Mouse (Mus musculus) forebrain, embryonic 16.5 days (tissue): ENCODE data around the gene Magt1. TPM values are rescaled to one million over a fixed set of nuclear protein-coding genes. Genes with fewer than 3 reads are reported as not detected.
A peak's percentile ranks its signal among the peaks of the same experiment; 100 is the strongest.

ENCODE experiments used
- ATAC-seq: fragments of 200-750 bp; cut with Nextera tagmentation; 2 replicates; pipeline ENCODE4 v1.8.0; 2017; ENCODE audit warnings: mild to moderate bottlenecking, moderate library complexity
- H3K27ac ChIP-seq: fragments of 300-500 bp; sonication (generic); 2 replicates; pipeline ENCODE4 v1.5.1; 2014; ENCODE audit warnings: low read length, control low read depth
- H3K27me3 ChIP-seq: fragments of 300-500 bp; sonication (generic); replicated peaks from 2 replicates; pipeline ENCODE4 v1.6.1; 2014; ENCODE audit warnings: low read length; ENCODE audit not compliant: control insufficient read depth, insufficient read depth
- H3K36me3 ChIP-seq: fragments of 300-500 bp; sonication (generic); 2 replicates; pipeline ENCODE4 v1.6.1; 2014; ENCODE audit not compliant: control insufficient read depth, insufficient read depth
- H3K4me1 ChIP-seq: fragments of 300-500 bp; sonication (generic); replicated peaks from 2 replicates; pipeline ENCODE4 v1.6.1; 2014; ENCODE audit warnings: low read length; ENCODE audit not compliant: control insufficient read depth, insufficient read depth
- H3K4me2 ChIP-seq: fragments of 300-500 bp; sonication (generic); 2 replicates; pipeline ENCODE4 v1.6.1; 2014; ENCODE audit warnings: mild to moderate bottlenecking, low read length, control low read depth
- H3K4me3 ChIP-seq: fragments of 300-500 bp; sonication (generic); replicated peaks from 2 replicates; pipeline ENCODE4 v1.5.1; 2014; ENCODE audit warnings: mild to moderate bottlenecking, low read length, control low read depth
- H3K9ac ChIP-seq: fragments of 300-500 bp; sonication (generic); replicated peaks from 2 replicates; pipeline ENCODE4 v1.6.1; 2014; ENCODE audit warnings: low read depth, low read length, control low read depth
- H3K9me3 ChIP-seq: fragments of 300-500 bp; sonication (generic); 2 replicates; pipeline ENCODE4 v1.6.1; 2016; ENCODE audit warnings: low read length; ENCODE audit not compliant: control insufficient read depth
- WGBS: fragments of 180-500 bp; shearing (Covaris S2); extraction: QIAGEN DNeasy Blood & Tissue Kit; methylation state at CpG from one replicate; pipeline ENCODE4 v1.1.7; 2014; 5-methylcytosine and 5-hydroxymethylcytosine counted together
- polyA plus RNA-seq: library from polyadenylated mRNA; unstranded; fragments of >200 nt; fragmentation: Nextera tagmentation; extraction: Ambion mirVana; gene quantifications from 2 replicates; pipeline ENCODE4 v1.2.1, GENCODE M21; 2015

The Magt1 gene
- polyA plus RNA-seq = 22.6 and 25.2 TPM in 2 replicates

GRCm38 (mm10) chrX:106011465-106012159 is at the start of gene Magt1:
Magt1 (minus strand) TSS chrX:106011906.
- Histone ChIP-seq H3K9me3 (no peaks in the 10 kb centered on the region), H3K27ac (peak within 1 kb of the TSS; percentile 89), H3K27me3 (no peaks in the 10 kb centered on the region), H3K36me3 (no peaks in the 10 kb centered on the region), H3K4me3 (peak within 1 kb of the TSS; percentile 65), H3K9ac (peak within 1 kb of the TSS; percentile 57), H3K4me2 (peak within 1 kb of the TSS; percentile 65), H3K4me1 (no peaks in the 10 kb centered on the region; the same call in none of the 2 replicates)
- 18% methylated on average over 45 of the region's 45 CpGs for WGBS
- peak; percentile 89 for ATAC-seq

GRCm38 (mm10) chrX:106048191-106048590 is 36.5 kb upstream of the Magt1 start:
- no peak overlapping the region for H3K4me3 ChIP-seq
- H3K36me3 ChIP-seq = no peaks in the 10 kb centered on the region
- H3K9me3 ChIP-seq = no peaks in the 10 kb centered on the region
- no peak for ATAC-seq
- WGBS = 77% methylated on average over 1 of the region's 1 CpGs
- no peaks in the 10 kb centered on the region for H3K27me3 ChIP-seq
- no peak overlapping the region for H3K27ac ChIP-seq
- H3K4me2 ChIP-seq = no peak overlapping the region
- peaks cover 8% of the 10 kb centered on the region for H3K4me1 ChIP-seq
- no peak overlapping the region for H3K9ac ChIP-seq

- H3K9me3 ChIP-seq = no peaks in the 10 kb centered on the region
- no peaks in the 10 kb centered on the region for H3K36me3 ChIP-seq
Observed at GRCm38 (mm10) chrX:106045928-106046327, 34.2 kb upstream of the Magt1 start.

GRCm38 (mm10) chrX:106045455-106045854 is 33.7 kb upstream of the Magt1 start:
- peaks cover 8% of the 10 kb centered on the region for H3K4me1 ChIP-seq
- no peaks in the 10 kb centered on the region for H3K9me3 ChIP-seq
- H3K4me3 ChIP-seq = no peak overlapping the region
- H3K27ac ChIP-seq = no peak overlapping the region
- no peaks in the 10 kb centered on the region for H3K36me3 ChIP-seq
- ATAC-seq = no peak
- no peak overlapping the region for H3K9ac ChIP-seq
- H3K4me2 ChIP-seq = no peak overlapping the region
- 73% methylated on average over 2 of the region's 2 CpGs for WGBS
- no peaks in the 10 kb centered on the region for H3K27me3 ChIP-seq

More at GRCm38 (mm10) chrX:106045928-106046327, 34.2 kb upstream of the Magt1 start:
- H3K27ac ChIP-seq = no peak overlapping the region
- no peak overlapping the region for H3K4me2 ChIP-seq
- no peaks in the 10 kb centered on the region for H3K27me3 ChIP-seq
- H3K4me1 ChIP-seq = peaks cover 8% of the 10 kb centered on the region
- ATAC-seq = no peak
- WGBS = 86% methylated on average over 9 of the region's 9 CpGs
- no peak overlapping the region for H3K4me3 ChIP-seq
- no peak overlapping the region for H3K9ac ChIP-seq

- Histone ChIP-seq H3K36me3 (no peaks in the 10 kb centered on the region), H3K9me3 (no peaks in the 10 kb centered on the region), H3K4me2 (no peak overlapping the region), H3K4me3 (no peak overlapping the region), H3K27ac (no peak overlapping the region), H3K27me3 (no peaks in the 10 kb centered on the region), H3K9ac (no peak overlapping the region), H3K4me1 (peaks cover 8% of the 10 kb centered on the region)
- 39% methylated on average over 8 of the region's 8 CpGs for WGBS
- peak; percentile 68; the same call in 1 of the 2 replicates for ATAC-seq
Observed at GRCm38 (mm10) chrX:106043863-106044617, 32.3 kb upstream of the Magt1 start.

GRCm38 (mm10) chrX:106037185-106037752 is 25.6 kb upstream of the Magt1 start:
- Histone ChIP-seq H3K36me3 (no peaks in the 10 kb centered on the region), H3K27me3 (no peaks in the 10 kb centered on the region), H3K9ac (no peak overlapping the region), H3K4me1 (no peaks in the 10 kb centered on the region), H3K9me3 (no peaks in the 10 kb centered on the region), H3K4me3 (no peak overlapping the region), H3K27ac (no peak overlapping the region), H3K4me2 (no peak overlapping the region)
- WGBS = 77% methylated on average over 3 of the region's 3 CpGs
- no peak for ATAC-seq

GRCm38 (mm10) chrX:106035727-106036126 is 24.0 kb upstream of the Magt1 start:
- Histone ChIP-seq H3K9ac (no peak overlapping the region), H3K36me3 (no peaks in the 10 kb centered on the region), H3K27ac (no peak overlapping the region), H3K27me3 (no peaks in the 10 kb centered on the region), H3K9me3 (no peaks in the 10 kb centered on the region), H3K4me1 (no peaks in the 10 kb centered on the region), H3K4me2 (no peak overlapping the region), H3K4me3 (no peak overlapping the region)
- WGBS = 41% methylated on average over 2 of the region's 2 CpGs
- ATAC-seq = no peak

- H3K4me2 ChIP-seq = no peak overlapping the region
- no peak overlapping the region for H3K27ac ChIP-seq
- no peak overlapping the region for H3K9ac ChIP-seq
- H3K9me3 ChIP-seq = no peaks in the 10 kb centered on the region
- H3K4me1 ChIP-seq = peaks cover 7% of the 10 kb centered on the region
- ATAC-seq = no peak
- no peak overlapping the region for H3K4me3 ChIP-seq
- H3K36me3 ChIP-seq = no peaks in the 10 kb centered on the region
- H3K27me3 ChIP-seq = no peaks in the 10 kb centered on the region
Observed at GRCm38 (mm10) chrX:106031124-106031523, 19.4 kb upstream of the Magt1 start.

- Histone ChIP-seq H3K4me2 (no peak overlapping the region), H3K27me3 (no peaks in the 10 kb centered on the region), H3K36me3 (no peaks in the 10 kb centered on the region), H3K27ac (no peak overlapping the region), H3K4me1 (peaks cover 7% of the 10 kb centered on the region), H3K9me3 (no peaks in the 10 kb centered on the region), H3K9ac (no peak overlapping the region), H3K4me3 (no peak overlapping the region)
- ATAC-seq = no peak
- 75% methylated on average over 5 of the region's 5 CpGs for WGBS
Observed at GRCm38 (mm10) chrX:106030176-106030575, 18.5 kb upstream of the Magt1 start.
